Mouse (Mus musculus): ENCODE measurements around the gene Spaca4.
A peak's percentile ranks its signal among the peaks of the same experiment; 100 is the strongest.

Spaca4 gene

GRCm38 (mm10) chr7:45727625-45728024 is 2.0 kb upstream of the Spaca4 start:
- DNase-seq (ENCODE audit: low spot score in 2 of 2) = no peak

DNA sequence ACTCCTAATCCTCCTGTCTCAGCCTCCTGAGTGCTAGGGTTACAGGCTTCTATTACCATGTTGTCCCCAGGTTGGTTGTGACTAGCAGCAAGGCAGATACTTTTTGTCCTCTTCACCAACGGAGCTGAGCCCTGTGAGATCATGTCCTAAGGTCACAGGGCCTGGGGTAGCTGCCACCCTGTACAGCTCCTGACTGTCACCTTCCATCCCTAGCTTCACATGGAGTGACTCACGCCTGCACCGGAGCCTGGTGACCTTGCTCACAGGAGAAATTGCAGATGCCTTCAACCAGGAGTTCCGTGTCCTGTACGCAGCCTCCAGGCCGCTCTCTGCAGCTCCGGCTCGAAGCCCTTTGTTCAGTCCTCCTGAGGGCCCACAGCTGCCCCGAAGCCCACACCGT is 806 bp upstream of the Spaca4 start:
- DNase-seq (ENCODE audit: low spot score in 2 of 2) = no peak

DNA sequence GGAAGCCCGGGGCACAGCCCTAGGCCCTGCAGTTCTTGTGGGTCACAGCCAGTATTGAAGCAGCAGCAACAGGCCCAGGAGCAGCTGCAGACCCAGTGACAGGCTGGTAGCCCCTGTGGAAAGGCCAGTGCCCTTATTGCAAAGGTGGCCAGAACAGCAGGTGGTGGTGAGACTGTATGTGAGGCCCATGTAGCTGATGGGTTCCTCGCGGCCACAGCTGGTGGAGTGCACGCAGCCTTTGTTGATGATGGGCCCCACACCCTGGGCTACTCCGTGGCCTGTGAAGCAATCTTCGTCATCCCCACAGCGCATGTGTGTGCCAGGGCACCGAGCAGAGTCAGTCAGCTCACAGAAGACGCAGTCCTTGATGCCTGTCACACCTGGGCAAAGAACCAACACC is 462 bp downstream of the Spaca4 start:
- DNase-seq (ENCODE audit: low spot score in 2 of 2) = no peak

DNA sequence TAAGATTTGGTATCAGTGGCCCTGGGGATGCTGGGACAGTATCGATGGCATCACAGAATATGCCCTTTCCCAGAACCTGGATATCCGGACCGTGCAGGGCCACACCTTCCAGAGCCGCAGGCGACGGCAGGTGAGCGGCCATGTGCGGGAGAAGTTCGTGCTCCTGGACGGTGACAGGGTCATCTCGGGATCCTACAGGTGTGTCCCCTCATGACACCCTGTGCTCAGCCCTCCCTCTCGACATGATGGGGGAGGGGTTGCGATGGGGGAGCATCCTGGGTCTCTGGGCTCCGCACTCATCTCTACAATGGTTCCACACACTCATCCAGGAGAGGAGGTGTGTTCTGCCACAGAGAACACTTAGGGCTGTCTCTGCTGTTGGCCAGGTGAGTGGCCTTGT is 1.8 kb downstream of the Spaca4 start:
- no peak for DNase-seq (ENCODE audit: low spot score in 2 of 2)

GRCm38 (mm10) chr7:45723301-45723700 is 2.3 kb downstream of the Spaca4 start:
- DNase-seq (ENCODE audit: low spot score in 2 of 2) = no peak

- no peak for DNase-seq (ENCODE audit: low spot score in 2 of 2)
These were observed 3.3 kb downstream of the Spaca4 start for GRCm38 (mm10) chr7:45722348-45722713.

DNA sequence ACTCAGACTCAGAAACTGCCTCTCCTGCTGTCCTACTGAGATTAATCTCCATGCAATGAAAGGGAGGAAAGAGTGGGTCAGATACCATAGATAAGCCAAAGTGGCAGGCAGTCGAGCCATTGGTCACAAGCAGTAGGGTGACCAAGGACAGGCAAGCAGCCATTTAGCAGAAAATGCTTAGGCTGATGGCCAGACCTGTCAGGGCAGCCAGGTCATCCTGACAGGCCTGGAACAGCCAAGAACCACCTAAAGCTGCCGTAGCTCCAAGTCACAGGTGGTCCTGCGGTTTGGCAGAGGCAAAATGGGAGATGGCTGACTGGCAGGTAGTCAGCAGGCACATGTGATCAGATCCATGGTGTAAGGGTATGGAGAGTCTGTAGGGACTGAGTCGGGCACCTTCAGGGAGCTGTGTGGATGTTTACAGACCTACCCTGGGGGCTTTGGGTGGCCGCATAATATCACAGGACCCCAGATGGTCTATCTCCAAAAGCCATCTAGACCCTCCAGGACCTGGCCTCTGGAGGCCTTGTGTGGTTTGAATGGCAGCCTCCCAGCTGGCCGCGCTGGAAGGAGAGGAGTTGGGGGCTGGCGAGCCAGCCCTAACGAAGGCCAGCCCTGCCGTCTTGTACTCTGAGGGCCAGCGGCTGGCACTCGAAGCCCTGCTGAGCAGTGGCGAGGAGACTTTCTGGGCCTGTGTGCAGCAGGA is 3.8 kb downstream of the Spaca4 start:
- no peak for DNase-seq (ENCODE audit: low spot score in 2 of 2)

DNA sequence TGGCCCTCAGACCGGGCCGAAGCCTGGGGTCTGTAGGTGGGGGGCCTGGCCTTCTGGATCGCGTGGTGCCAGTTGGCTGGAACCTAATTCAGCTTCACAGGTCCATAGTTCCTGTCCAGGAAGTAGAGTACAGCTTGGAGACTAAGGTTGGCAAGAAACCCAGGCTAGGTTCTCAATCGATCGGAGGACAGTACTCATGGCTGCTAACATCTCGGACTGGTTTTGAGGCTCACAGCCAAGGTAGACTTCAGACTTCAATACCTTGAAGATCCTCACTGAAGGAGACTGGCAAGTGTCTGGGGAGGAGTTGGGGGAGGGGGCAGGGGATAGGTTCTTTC is 4.4 kb downstream of the Spaca4 start:
- no peak for DNase-seq (ENCODE audit: low spot score in 2 of 2)

- peak in 1 of 2 experiments; percentile 11 for DNase-seq (ENCODE audit: low spot score in 2 of 2)
These were observed 5.0 kb downstream of the Spaca4 start, which contains the start of gene Fam83e for GRCm38 (mm10) chr7:45720413-45721233. Gene Fam83e (plus strand): TSS chr7:45721212.

GRCm38 (mm10) chr7:45719738-45720412 is 5.7 kb downstream of the Spaca4 start:
- peak in 1 of 2 experiments; percentile 2 for DNase-seq (ENCODE audit: low spot score in 2 of 2)

DNA sequence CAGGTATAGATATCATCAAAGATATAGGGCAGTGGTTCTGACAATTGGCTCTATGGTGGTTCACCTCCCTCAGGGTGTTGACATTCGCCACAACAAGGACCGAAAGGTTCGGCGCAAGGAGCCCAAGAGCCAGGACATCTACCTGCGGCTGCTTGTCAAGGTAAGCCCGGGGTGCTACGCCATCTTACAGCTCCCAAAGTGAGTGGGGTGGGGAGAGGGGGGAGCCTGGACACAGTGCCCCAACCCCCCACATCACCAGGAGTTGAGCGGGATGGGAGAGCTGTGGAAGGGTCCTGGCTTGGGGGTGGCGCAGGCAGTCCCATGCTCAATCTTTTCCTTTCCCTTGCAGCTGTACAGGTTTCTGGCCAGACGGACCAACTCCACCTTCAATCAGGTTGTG is 6.4 kb downstream of the Spaca4 start:
- peak in 1 of 2 experiments; percentile 3 for DNase-seq (ENCODE audit: low spot score in 2 of 2)

DNA sequence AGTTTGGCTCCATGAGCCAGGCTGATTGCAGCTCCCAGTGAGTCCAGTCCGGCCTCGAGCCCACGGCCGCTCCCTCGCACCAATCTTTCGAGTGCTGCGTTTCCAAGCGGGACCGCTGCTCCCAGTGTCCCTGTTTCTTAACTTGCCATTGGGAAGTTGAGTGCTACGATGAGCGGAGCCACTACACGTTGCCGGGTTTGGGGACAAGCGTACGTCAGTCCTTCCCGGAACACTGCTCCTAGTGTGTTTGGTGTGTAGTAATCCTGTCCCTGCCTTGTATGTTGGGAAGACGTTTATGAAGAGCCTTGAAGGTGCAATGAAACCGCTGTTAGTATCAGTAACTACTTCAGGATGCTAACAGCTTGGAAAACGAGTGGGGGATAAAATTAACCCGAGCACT is 7.3 kb downstream of the Spaca4 start:
- no peak for DNase-seq (ENCODE audit: low spot score in 2 of 2)

DNA sequence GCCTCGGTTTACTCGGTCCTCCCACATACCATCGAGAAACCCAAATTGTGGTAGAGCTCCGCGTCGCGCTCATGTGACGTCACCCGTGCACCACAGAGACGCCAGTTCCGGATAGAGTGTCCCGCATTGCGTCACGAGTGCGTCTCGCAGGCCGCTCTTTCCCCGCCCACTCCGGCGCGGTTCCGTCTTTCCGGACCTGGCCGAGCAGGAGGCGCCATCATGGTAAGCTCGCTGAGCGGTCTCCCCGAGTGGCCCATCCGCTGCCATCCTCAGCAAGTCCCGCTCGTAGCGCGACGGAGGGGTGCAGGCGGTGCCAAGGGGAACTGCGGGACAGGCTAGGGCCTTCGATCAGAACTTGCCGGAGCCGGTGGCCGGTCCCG is 7.7 kb downstream of the Spaca4 start, which contains the start of gene Sphk2:
Sphk2 (minus strand) TSS at position 85 of the 380 bp plus-strand sequence.
- peak; percentile 97 for DNase-seq (ENCODE audit: low spot score in 2 of 2)

DNA sequence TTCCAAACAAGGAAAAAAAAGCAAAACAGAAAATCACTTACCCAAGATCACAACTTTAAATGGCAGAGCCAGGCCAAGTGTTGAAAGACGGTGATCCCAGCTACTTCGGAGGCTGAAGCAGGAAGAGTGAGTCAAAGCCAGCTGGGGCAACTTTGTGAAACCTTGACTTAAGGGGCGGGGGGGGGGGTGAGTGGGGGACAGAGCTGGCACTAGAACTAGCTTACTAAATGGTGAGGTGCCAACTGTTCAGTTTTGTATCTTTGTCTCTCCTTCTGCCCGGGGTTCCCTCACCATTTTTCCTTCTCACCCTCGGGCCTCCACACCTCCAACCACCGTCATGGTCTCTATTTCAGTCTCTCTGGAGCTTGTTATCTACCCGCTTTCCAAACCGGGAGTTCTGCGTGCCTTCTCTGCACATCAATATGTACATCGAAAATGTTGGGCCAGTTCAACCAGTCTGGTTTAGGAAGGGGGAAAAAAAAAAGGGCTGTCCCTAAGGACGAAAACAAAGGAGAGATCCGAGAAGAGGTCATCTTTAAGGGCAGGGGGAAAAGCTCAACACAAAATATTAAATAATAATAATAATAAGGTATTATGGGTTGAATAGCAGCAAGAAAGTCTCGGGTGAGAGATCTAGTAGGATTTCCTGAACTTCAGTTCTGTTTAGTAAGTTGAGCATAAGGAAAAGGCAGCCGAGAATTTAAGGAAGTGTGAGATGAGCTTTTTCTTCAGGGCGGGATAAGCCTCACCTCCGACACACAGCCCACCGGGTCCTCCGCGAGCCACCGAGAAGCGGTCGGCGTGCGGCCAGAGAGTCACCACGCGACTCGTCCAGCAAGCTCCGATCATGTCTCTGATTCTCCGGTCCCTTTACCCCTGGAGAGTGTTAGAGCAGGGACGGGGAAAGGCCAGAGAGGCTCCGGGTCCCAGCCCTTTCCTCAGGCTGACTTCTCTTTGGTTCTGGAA is 8.4 kb downstream of the Spaca4 start:
- DNase-seq (ENCODE audit: low spot score in 2 of 2) = peak in 1 of 2 experiments; percentile 7

- DNase-seq (ENCODE audit: low spot score in 2 of 2) = peak in 1 of 2 experiments; percentile 3
These were observed 9.2 kb downstream of the Spaca4 start for GRCm38 (mm10) chr7:45716460-45716857.

DNA sequence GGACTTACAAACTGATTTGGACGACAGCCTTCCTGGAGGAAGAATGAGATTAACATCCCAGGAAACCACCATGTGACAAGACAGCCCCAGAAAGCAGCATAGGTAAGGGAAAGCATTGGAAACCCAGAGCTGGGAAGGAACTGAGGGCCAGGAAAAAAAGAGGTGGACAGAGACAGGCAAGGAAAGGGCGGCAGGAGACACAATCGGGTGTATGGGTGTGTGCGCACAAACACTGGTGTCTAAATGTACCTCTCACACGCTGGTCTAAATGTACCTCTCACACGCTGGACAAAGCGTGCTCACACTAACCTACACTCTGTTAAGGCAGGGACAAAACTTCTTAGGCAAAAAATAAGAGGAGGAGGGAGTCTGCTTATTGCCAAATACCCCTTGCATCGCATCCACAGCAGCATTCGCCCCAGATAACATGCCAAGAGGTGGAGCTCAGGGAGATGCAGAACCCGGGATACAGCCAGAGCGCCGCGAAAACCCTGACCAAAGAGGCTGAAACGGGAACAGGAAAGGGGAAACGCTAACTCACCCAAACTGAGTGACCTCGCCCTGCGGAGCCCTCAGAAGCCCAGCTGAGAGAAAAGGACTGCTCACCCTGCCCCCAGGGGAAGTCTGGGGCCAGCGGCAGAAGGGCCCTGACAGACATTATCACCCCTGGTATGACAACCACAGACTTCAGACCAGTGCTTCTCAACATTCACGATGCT is 9.7 kb downstream of the Spaca4 start:
- DNase-seq (ENCODE audit: low spot score in 2 of 2) = peak in 1 of 2 experiments; percentile 13

DNA sequence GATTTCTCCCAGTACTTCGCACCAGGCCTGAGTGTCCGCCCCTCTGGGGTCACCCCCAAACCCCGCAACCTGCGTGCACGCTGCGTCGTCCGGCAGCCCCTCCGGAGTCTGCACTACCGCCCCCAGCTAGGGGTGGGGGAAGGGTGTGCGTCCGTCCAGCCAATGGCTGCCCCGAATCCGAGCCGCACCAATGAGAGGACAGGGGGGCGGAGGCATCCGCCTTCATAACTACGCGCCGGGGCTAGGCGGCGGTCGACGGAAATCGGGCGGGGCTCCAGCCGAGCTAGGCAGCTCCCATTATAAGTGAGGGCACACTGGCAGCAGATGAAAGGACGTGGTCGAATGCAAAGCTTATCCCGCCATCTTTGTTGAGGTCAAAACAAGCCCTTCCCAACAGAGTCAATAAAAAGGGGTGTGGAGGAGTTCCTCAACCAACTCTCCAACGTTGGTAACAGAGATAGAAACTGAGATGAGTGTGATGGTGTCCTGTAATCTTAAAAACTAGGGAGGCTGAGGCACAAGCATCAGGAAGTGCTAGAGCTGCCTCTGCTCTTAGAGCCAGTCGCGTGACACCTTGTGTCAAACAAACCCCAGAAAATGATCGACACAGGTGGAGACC is 10.4 kb downstream of the Spaca4 start, which contains the start of gene Rpl18:
Rpl18 (plus strand) TSS at position 368 of the 619 bp plus-strand sequence.
- DNase-seq (ENCODE audit: low spot score in 2 of 2) = peak; percentile 96 to 98

DNA sequence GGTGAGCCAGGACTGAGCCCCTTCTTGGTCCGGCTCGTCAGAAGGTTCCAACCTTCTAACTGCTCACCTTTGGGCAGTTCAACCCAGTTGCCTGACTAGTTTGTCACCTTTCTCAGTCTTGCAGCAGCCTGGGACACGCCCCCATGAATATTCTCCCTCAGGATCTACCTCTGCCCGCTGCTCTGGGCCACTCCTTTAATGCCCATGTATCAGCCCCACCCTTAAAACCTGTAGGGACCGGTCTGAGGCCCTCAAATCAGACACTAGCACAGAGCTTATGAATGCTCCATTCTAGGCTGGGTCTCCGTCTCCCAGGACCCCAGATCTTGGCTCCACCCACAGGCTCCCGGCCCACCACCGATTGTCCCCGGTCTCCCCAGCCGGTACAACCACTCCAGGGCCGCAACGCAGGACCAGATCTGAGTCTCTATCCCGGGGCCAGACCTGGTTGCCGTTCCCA is 11.0 kb downstream of the Spaca4 start:
- no peak for DNase-seq (ENCODE audit: low spot score in 2 of 2)

GRCm38 (mm10) chr7:45713881-45714520 is 11.6 kb downstream of the Spaca4 start:
- DNase-seq (ENCODE audit: low spot score in 2 of 2) = no peak

- no peak for DNase-seq (ENCODE audit: low spot score in 2 of 2)
These were observed 12.2 kb downstream of the Spaca4 start for GRCm38 (mm10) chr7:45713396-45713795.
